Mouse (Mus musculus): ENCODE measurements around the gene Arx.
A peak's percentile ranks its signal among the peaks of the same experiment; 100 is the strongest.

Arx gene

GRCm38 (mm10) chrX:93286291-93286893 is at the start of gene Arx:
Gene Arx (plus strand): TSS chrX:93286445.
- peak; percentile 85 for DNase-seq (ENCODE audit: low read depth, low spot score)

DNA sequence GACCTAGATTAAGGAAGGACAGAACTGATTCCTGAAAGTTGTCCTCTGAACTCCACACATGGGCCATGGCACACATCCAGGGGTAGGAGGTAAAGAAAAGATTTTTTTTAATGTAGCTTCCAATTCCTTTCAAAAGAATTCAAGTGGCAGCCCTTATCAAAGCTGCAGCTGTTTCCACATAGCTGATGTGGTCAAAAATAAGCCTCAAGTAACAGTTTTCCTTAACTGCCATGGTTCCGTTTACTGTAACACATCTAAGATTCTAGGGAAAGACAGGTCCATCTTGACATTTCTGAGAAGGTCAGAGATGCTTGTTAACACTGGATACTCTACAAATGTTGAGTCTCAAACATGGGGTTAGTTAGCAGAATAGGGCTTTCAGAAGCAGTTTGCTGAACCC is 34.9 kb upstream of the Arx start:
- DNase-seq (ENCODE audit: low read depth, low spot score): no peak

GRCm38 (mm10) chrX:93275689-93276088 is 10.6 kb upstream of the Arx start:
- DNase-seq (ENCODE audit: low read depth, low spot score): no peak

DNA sequence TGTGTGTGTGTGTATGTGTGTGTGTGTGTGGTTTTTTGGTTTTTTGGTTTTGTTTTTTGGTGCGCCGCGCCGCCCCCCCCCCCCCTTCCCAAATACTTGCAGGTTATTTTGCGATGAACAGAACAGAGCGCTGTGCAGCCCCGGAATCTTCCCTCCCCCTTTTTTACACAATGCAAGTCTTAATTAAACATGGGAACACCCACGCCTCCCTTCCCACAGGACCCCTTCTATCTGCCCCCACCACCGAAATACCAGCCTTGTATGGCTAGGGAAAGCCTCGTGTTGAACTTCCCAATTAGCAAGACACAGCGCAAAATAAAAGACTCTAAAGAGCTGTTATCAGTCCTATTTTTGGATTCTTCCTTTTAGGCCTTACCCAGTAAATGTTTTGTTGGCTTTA is 6.3 kb upstream of the Arx start:
- no peak for DNase-seq (ENCODE audit: low read depth, low spot score)

GRCm38 (mm10) chrX:93281028-93281723 is 5.1 kb upstream of the Arx start:
- DNase-seq (ENCODE audit: low read depth, low spot score): peak; percentile 71

GRCm38 (mm10) chrX:93281756-93282155 is 4.5 kb upstream of the Arx start:
- peak; percentile 12 for DNase-seq (ENCODE audit: low read depth, low spot score)

GRCm38 (mm10) chrX:93285091-93285490 is 1.2 kb upstream of the Arx start:
- DNase-seq (ENCODE audit: low read depth, low spot score): no peak

DNA sequence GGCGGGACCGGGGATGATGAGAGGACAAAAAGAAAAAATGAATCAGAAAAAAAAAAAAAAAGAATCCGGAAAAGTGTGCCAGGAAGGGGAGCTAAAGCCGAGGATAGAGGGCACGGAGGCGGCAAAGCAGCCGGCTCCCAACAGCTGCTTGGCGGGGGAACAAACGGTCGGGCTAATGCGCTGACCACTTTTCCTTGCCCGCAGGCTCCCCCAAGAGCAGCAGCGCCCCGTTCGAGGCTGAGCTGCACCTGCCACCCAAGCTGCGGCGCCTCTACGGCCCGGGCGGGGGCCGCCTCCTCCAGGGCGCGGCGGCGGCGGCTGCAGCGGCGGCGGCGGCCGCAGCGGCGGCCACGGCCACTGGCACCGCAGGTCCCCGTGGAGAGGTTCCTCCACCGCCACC is 2.1 kb downstream of the Arx start:
- DNase-seq (ENCODE audit: low read depth, low spot score): no peak

GRCm38 (mm10) chrX:93289076-93289475 is 2.8 kb downstream of the Arx start:
- peak; percentile 11 for DNase-seq (ENCODE audit: low read depth, low spot score)

GRCm38 (mm10) chrX:93289851-93290380 is 3.7 kb downstream of the Arx start:
- no peak for DNase-seq (ENCODE audit: low read depth, low spot score)

- no peak for DNase-seq (ENCODE audit: low read depth, low spot score)
Measured at GRCm38 (mm10) chrX:93292031-93292430, 5.8 kb downstream of the Arx start.

GRCm38 (mm10) chrX:93294736-93295490 is 8.7 kb downstream of the Arx start:
- DNase-seq (ENCODE audit: low read depth, low spot score): peak; percentile 10

DNA sequence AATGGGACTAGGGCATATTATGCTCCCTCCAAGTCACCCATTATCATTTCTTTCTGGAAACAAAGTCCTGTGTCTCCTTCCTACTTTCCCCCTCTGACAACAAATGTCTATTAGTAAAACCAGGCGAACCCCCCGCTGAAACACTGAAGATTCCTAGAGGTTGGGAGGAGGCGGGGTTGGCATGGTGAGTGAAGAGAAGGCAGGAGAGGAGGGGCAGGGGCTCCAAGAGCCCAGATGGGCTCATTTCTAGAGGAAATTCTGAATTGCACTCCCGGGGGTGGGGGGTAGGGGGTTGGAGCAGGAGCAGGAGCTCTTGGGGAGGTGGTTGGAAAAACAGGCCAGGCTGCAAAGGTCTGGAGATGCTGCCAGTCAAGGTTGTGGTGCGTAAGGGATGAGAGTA is 9.6 kb downstream of the Arx start:
- no peak for DNase-seq (ENCODE audit: low read depth, low spot score)

- peak; percentile 31 for DNase-seq (ENCODE audit: low read depth, low spot score)
Measured at GRCm38 (mm10) chrX:93297001-93297441, 10.8 kb downstream of the Arx start.

GRCm38 (mm10) chrX:93299046-93299626 is 12.9 kb downstream of the Arx start:
- no peak for DNase-seq (ENCODE audit: low read depth, low spot score)

DNA sequence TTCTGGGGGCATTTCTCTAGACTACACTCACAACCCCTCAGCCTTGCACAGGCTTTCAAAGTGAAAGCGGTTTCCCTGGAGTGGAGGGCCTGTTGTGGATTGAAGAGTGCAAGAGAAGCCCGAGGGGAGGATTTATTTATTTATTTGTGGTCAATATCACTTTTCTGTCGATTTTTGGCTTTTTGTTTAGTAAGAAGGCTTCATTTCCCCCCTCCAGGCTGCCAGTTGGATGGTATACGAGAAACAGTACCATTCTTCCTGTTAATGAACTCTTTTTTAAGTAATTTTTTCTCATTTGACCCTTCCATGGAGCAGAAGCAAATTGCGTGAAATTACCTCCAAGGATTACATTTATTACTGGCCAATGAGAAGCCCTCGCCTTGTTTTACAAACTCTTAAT is 13.5 kb downstream of the Arx start:
- no peak for DNase-seq (ENCODE audit: low read depth, low spot score)

- no peak for DNase-seq (ENCODE audit: low read depth, low spot score)
Measured at GRCm38 (mm10) chrX:93300183-93300815, 14.1 kb downstream of the Arx start.

GRCm38 (mm10) chrX:93301798-93302197 is 15.6 kb downstream of the Arx start:
- DNase-seq (ENCODE audit: low read depth, low spot score): no peak

DNA sequence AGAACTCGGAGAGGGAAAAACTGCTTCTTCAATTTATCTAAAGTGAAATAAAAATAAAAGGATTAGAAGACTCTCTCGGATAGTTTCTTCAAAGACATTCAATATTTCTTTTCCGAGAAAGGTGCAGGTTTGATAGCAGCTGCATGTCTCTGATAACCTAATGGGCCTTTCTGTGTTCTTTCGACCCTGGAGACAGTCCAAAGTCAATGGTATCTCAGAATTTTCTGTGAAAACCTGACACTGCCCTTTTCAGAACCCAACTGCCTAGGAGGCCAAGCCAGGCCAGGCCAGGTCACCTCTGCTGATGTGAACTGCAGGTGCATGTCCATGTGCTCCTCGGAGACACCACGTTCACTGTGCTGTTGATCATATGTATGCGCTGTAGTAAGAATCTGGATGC is 19.5 kb downstream of the Arx start:
- DNase-seq (ENCODE audit: low read depth, low spot score): no peak

DNA sequence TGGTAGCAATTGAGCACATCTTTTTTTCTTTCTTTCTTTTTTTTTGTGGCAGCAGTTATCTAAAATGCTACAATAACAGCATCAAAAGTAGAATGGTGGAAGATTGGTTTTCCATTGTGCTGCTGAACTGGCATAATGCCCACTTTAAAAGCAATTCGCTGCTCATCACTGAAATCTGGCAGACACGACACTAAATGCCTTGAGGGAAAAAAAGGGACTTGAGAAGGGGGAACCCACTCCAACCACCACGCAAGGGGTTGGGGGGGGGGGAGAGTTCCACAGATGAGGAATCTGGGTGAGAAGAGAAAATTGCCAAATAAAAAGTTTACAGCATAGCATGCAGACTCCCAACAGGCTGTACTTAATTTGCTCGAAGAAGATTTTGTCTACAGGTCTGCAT is 31.3 kb downstream of the Arx start:
- DNase-seq (ENCODE audit: low read depth, low spot score): no peak

DNA sequence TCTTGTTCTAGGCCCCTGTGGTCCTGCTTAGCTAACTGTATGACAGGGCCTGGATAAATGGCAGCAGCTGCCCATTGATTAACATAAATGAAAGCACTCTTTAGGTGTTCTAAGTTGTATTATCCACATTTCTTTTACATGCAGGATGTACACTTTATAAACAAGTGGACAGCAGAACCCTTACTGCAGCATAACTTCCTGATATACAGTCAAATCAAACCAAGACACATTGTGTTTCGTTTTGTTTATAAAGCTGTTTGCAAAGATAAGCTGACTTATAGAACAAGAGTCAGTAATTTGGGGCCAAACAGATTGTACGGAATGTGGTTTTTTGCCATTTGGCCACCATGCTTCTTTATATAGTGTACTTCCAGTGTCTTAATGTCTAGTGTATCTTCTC is 33.7 kb downstream of the Arx start:
- no peak for DNase-seq (ENCODE audit: low read depth, low spot score)

DNA sequence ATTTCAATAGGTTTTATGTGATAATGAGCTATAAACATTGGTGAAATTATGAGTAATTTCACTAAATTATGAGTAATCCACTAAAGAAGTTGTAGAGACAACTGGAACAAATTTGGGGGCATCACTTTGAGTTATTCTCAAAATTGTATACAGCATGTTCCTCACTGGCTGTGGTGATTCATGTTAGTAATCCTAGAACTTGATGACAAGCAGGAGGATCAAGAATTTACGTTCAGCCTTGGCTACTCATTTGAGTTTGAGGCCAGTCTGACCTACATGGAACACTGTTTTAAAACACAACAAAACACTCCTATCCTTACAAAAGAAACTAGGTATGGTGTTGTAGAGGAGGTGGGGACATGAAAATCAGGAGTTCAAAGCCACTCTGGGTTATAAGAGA is 35.1 kb downstream of the Arx start:
- DNase-seq (ENCODE audit: low read depth, low spot score): no peak
